Mouse (Mus musculus) liver, adult 2 months (tissue): Measurements from ENCODE around the gene Pard3.

Experiments used
- CTCF ChIP-seq: fragments of 200-500 bp; IDR thresholded peaks from 2 replicates; pipeline ENCODE4 v1.5.1; 2011; ENCODE audit warnings: low read depth, low read length, control low read depth
- POLR2A ChIP-seq: fragments of 200-500 bp; IDR thresholded peaks from 2 replicates; pipeline ENCODE4 v1.6.1; 2011; ENCODE audit warnings: low read length, control low read depth; ENCODE audit not compliant: insufficient read depth; ENCODE audit errors: extremely low read depth

GRCm38 (mm10) chr8:127600641-127601040 is 536.9 kb downstream of the Pard3 start:
- TF ChIP-seq POLR2A = no peak
- no peak for TF ChIP-seq CTCF
